Mouse (Mus musculus) granulocyte monocyte progenitor cell, adult 5-6 weeks (primary cell): ENCODE data around the gene Arhgef7. TPM values are rescaled to one million over a fixed set of nuclear protein-coding genes. Genes with fewer than 3 reads are reported as not detected.
A peak's percentile ranks its signal among the peaks of the same experiment; 100 is the strongest.

Experiments used
- ATAC-seq: replicated peaks from 2 replicates; pipeline ENCODE4 v1.8.0; 2016; ENCODE audit warnings: mild to moderate bottlenecking, moderate TSS enrichment, inconsistent platforms; ENCODE audit not compliant: poor library complexity, severe bottlenecking
- total RNA-seq, 2 experiments: library from RNA; stranded (forward) in 1 of 2; stranded (reverse) in 1 of 2; fragments of 200-712, 200-1000 nt in 1 of 2; fragments of >200 nt in 1 of 2; fragmentation: Nextera tagmentation in 1 of 2; gene quantifications; 2 replicates each; pipeline ENCODE4 v1.2.3; 2014 to 2017

Arhgef7 gene
- total RNA-seq, 2 experiments from 2014 or later: 19.8 to 40.2 TPM

GRCm38 (mm10) chr8:11710415-11710814, 17.1 kb upstream of the Arhgef7 start:
- no peak for ATAC-seq

DNA sequence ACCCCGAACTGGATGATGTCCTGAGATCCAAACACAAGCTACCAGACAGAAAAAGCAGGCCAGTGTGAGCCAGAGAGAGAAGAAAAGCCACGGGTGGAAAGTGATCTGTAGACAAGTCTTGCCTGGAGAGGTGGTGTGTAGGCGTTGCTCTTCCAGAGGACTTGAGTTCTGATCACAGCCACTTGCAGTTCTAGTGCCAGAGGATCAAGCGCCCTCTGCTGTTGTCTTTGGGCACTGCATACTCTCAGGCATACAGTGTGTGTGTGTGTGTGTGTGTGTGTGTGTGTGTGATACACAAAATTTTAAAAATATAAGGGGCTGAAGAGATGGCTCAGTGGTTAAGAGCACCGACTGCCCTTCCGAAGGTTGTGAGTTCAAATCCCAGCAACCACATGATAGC, 15.3 kb upstream of the Arhgef7 start:
- ATAC-seq: no peak

DNA sequence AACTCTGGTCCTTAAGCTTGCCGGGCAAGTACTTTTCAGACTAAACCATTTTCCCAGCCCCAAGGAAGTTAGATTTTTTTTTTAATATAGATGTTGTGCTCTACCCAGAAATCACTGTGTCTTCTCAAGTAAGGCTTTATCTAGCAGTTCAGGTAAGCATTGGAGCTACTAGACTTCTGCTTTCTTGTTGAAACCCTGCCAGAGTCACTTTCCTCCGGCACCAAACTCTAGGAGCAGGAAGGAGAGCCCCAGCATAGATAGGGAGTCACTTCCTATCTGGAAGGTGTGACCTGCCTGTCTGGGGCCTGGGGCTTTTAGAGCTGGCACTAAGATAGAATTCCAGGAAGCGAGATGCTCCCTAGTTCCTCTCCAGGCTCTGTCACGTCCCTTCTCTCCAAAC, 10.3 kb upstream of the Arhgef7 start:
- ATAC-seq: no peak

DNA sequence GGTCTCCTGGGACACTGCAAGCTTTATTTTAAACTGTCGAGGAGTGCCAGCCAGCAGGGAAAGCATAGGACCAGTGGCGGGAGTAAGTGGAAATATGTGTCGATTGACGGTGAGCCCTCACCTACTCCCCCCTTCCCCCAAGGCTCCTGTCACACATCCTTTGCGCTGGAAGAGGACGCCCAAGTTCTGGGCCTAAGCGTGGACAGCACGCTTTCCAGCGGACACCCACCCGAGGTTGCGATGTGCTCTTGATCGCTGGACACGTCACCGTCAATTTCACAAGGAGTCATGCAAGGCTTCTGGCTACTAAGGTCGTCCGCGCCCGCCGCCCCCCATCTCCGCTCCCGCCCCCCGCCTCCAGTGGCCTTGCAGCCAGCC, 259 bp upstream of the Arhgef7 start:
- no peak for ATAC-seq

- ATAC-seq: no peak
Measured at GRCm38 (mm10) chr8:11728482-11729295, 1.2 kb downstream of the Arhgef7 start.

DNA sequence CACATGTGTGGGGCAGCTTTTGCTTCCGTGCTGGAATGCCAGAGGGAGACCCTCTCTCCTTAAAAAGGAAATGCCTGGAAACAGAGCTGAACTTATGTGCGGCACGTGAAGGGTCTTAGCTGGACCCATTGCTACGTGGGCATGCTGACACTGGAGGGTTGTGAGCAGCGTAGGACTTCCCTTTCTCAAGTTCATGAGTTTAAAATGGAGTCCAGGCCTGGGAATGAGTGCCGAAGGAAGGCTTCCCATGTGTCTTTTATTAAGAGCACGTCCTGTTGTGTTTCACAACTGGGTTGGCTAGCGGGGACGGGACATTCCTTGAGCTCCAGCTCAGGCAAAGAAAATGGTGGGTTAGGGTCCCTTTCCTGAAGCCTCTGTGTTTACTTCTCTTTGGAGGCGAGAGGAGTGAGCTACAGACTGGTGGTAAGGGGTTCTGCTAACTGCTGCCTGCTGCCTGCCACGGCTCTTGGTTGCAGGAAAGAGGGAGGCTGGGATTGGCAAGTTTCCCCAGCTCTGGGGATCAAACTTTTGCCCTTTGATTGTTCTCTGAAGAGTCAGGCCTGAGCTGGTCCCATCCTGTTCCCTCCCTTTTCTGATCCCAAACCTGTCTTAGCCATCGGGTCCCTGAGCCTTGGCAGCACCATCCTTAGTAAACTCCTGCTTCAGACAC, 2.9 kb downstream of the Arhgef7 start:
- ATAC-seq: no peak

DNA sequence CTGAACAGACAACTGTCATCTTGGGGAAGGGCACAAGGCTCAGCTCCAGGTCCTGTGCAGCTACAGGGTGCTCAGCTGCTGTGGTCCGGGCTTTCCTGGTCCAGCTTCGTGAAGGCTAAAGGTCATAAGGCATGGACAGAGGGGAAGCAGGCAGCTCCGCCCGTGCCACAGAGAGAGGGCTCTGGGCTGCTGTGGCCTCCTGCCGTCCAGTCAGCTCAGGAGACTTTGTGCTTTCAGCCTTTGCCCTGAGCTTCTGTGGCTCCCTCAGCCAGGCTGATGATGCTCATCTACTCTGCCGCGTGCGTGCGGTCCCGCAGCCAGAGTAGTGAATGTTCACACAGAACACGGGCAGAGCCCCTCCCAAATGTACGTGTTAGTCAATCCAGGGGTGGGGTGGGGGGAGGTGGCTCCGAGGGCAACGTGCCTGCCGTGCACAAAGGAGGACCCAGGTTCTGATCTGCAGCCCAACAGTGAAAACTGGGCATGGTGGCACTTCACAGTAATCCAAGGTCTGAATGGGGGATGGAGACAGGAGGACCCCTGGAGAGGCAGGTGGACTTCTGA, 8.2 kb downstream of the Arhgef7 start:
- no peak for ATAC-seq

GRCm38 (mm10) chr8:11737096-11737495, 9.6 kb downstream of the Arhgef7 start:
- no peak for ATAC-seq

- no peak for ATAC-seq
Measured at GRCm38 (mm10) chr8:11739082-11739481, 11.6 kb downstream of the Arhgef7 start.

- no peak for ATAC-seq
Measured at GRCm38 (mm10) chr8:11740857-11741256, 13.3 kb downstream of the Arhgef7 start.

DNA sequence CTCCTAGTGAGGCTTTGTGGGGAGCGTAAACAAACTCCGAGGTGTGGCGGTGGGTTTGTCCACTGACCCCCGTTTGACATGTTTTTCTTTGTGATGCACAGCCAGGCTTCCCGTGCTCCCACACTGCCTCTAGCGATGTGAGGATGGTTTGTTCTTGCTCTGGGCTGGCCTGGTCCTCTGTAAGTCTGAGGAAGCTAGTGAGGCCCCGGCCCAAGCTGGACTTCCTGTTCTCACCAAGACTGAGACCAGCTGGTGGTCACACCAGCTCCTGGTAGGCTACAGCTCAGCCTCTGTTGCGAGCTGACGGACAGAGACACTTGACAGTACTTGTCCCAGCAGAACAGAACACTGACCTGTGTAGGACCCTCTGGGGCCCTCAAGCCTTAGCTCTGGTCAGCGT, 16.1 kb downstream of the Arhgef7 start:
- no peak for ATAC-seq

- ATAC-seq: 0 out of 2 replicates have a peak, but pooled peaks have one; percentile 9
Measured at GRCm38 (mm10) chr8:11746850-11747600, 19.5 kb downstream of the Arhgef7 start.

DNA sequence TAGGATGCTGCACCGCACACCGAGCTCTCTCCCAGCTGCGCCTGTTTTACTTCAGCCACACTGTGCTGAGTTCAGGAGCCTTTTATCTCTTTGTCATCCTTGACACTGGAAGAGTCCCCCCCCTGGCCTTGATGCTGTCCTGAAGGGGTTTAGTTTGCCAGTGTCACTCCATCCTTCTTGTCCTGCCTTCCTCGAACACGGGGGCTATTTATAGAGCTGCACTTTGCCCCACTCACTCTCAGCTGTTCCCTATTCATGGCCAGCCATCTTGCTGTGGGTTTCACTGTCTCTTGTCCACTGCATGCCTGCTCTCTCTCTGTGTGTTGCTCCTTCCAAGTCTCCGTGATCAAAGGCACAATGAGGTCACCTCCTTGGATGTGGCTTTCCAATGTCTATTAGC, 22.0 kb downstream of the Arhgef7 start:
- no peak for ATAC-seq

GRCm38 (mm10) chr8:11752338-11752737, 24.8 kb downstream of the Arhgef7 start:
- peak; percentile 80 for ATAC-seq

GRCm38 (mm10) chr8:11753155-11753941, 25.8 kb downstream of the Arhgef7 start:
- ATAC-seq: no peak

GRCm38 (mm10) chr8:11754723-11755122, 27.2 kb downstream of the Arhgef7 start:
- no peak for ATAC-seq

DNA sequence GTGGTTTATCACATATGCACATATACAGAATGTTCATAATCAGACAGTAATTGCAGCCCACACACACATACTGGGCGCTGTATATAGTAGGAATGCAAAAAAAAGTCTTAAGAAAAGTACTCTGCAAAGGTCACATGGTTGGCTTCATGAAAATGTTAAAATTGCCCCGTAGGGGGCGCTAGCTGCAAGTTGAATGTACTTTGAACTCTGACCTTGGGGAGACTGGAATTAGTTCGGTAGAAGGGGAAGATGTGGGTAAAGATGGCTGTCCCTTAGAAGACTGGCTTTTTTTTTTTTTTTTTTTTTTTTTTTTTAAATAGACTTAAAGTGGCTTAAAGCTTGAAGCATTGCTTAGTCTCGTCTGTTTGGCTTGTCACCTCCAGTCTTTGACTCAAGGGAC, 28.4 kb downstream of the Arhgef7 start:
- peak; percentile 32; the same call in 1 of the 2 replicates for ATAC-seq

DNA sequence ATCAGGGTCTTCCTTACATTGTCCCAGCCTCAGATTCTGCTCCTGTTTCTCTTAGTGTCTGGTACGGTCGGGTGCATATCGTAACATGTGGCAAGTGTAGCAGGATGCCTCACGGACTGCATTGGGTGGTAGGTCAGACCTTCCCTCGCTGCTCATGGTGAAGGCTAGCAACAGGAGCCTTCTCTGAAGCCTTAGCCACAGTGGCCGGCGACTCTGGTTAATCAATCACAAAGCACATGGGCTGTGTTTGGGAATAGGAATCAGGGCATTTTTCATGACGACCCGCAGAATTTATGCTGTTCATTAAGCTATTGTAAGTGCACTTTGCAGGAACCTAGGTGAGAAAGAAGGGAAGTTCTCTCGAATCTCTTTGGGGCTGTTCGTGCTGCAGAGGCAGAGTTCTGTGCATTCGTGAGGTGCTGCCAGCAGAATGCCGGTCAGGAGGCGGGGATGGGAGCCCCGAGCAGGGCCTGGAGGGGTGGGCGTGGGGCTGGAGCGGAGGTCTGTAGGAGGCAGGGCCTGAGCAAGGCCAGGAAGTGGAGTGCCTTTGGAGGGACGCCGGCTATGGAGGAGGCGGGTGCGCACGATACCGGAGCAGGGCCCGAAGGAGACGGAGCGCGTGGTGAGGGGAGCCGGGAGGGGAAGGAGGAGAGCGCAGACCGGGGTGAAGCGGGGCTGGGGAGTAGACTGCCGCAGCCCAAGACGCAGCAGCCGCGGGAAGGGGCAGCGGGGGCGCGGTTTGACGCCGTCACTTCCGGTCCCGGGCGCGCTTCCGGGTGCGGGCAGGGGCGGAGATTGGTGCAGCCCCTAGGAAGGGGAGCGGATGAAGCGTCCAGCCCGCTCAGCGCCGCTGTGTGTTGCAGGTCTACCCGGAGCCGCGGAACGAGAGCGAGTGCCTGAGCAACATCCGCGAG, 30.3 kb downstream of the Arhgef7 start:
- ATAC-seq: peak; percentile 97
